Comparison of ENCODE assay signal across 10 mouse cellular contexts in the genomic region with DNA sequence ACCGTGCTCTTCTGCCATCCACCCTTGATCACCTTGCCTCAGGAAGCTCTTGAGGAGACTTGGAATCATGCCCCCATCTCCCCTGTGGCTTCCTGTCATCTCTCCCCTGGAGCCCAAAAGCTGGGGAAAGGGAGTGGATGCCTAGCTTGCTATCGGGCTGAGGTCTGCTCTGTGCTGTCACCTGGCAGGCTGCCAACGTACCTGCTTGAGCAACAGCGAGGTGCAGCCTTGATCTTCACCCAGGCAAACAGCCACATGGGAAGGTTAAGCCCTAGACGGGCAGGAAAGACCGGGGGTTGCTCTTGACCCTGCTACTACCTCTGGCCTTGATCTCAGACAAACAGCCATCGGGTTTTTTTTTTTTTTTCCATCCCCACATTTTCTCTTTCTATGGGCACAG.
A peak's percentile ranks its signal among the peaks of the same experiment; 100 is the strongest.
DNase-seq lines count a peak whose midpoint lies in the region; ATAC-seq lines count a peak whose summit lies in the region.
"Had no signal": no experiment of that assay in that cellular context is flagged by ENCODE, and none has a peak within 500 bp of the region (broad histone marks: within the 10 kb centered on the region; RNA-seq: fewer than 3 reads in every experiment).

No protein-coding gene starts in this region.

- H3K4me2 ChIP-seq in liver, embryonic 12.5 days = no peak overlapping the region
- H3K4me2 ChIP-seq: forebrain, embryonic 15.5 days had no signal

- WGBS in liver, embryonic 12.5 days (ENCODE audit: insufficient replicate concordance) = 52% methylated on average over 7 of the region's 7 CpGs

- H3K4me3 ChIP-seq in liver, embryonic 12.5 days = no peak overlapping the region
- H3K4me3 ChIP-seq: forebrain, embryonic 15.5 days had no signal

- ATAC-seq in liver, embryonic 12.5 days = peak; percentile 52; the same call in 1 of the 2 replicates
- no peak; the same call in 1 of the 2 replicates for ATAC-seq in cerebellum, adult (ENCODE audit: insufficient number of reproducible peaks, low FRiP score, low TSS enrichment)
- ATAC-seq: forebrain, embryonic 15.5 days had no signal

- H3K27ac ChIP-seq in liver, embryonic 12.5 days = no peak overlapping the region
- H3K27ac ChIP-seq: forebrain, embryonic 15.5 days had no signal

- peak; percentile 60 to 62 for DNase-seq in cerebellum, postnatal 10 days
- no peak for DNase-seq in cerebellum, adult 9-10 months
- peak; percentile 30 for DNase-seq in right cerebral cortex, postnatal 4 days
- DNase-seq in right cerebral cortex, postnatal 36 days (ENCODE audit: low spot score in 2 of 2) = no peak
- DNase-seq in urinary bladder, postnatal 36 days (ENCODE audit: low spot score in 2 of 2) = peak; percentile 62 to 77
- no peak for DNase-seq in frontal cortex, postnatal 10 days (ENCODE audit: low spot score in 2 of 2)
- DNase-seq: heart, postnatal 14 days had no signal

- H3K9me3 ChIP-seq in liver, embryonic 12.5 days (replicated peaks) = no peaks in the 10 kb centered on the region
- H3K9me3 ChIP-seq: forebrain, embryonic 15.5 days had no signal

- H3K4me1 ChIP-seq in liver, embryonic 12.5 days = 0 out of 2 replicates have a peak, but pooled peaks cover 4% of the 10 kb centered on the region
- H3K4me1 ChIP-seq: forebrain, embryonic 15.5 days had no signal

- H3K9ac ChIP-seq in liver, embryonic 12.5 days = no peak overlapping the region
- H3K9ac ChIP-seq: forebrain, embryonic 15.5 days had no signal

- H3K27me3 ChIP-seq in liver, embryonic 12.5 days (replicated peaks) = 0 out of 2 replicates have a peak, but pooled peaks cover 3% of the 10 kb centered on the region
- H3K27me3 ChIP-seq: forebrain, embryonic 15.5 days had no signal

- no peaks in the 10 kb centered on the region for H3K36me3 ChIP-seq in liver, embryonic 12.5 days
- H3K36me3 ChIP-seq: forebrain, embryonic 15.5 days had no signal

Comparison
In these comparisons a context has a peak if more than half of its experiments do, and no peak if none do; other contexts are left out.
1. DNase-seq: peak in cerebellum, postnatal 10 days (2 of 2), right cerebral cortex, postnatal 4 days (single experiment) and urinary bladder, postnatal 36 days (2 of 2); none in cerebellum, adult 9-10 months (single experiment), right cerebral cortex, postnatal 36 days (0 of 2) and frontal cortex, postnatal 10 days (0 of 2).